Mouse (Mus musculus): ENCODE results near the gene Yif1b. TPM values are rescaled to one million over a fixed set of nuclear protein-coding genes. Genes with fewer than 3 reads are reported as not detected.

Yif1b gene
- polyA plus RNA-seq, 1 experiment = 45.5 TPM

Other genes with a start within 250 kb of the Yif1b start
- gene Ryr1, start 113.2 kb upstream of the Yif1b start, polyA plus RNA-seq (2012; rRNA removed) = 0.15 and 0.21 TPM in 2 replicates
- gene Rasgrp4, start 103.5 kb upstream of the Yif1b start, polyA plus RNA-seq (2012; rRNA removed) = 5.6 and 6.7 TPM in 2 replicates
- 40.5 and 52.7 TPM in 2 replicates for gene Fam98c, start 82.1 kb upstream of the Yif1b start, polyA plus RNA-seq (2012; rRNA removed)
- 0.69 and 1.1 TPM in 2 replicates for gene Ggn, start 68.1 kb upstream of the Yif1b start, polyA plus RNA-seq (2012; rRNA removed)
- 15.6 and 18.4 TPM in 2 replicates for gene Spred3, start 67.9 kb upstream of the Yif1b start, polyA plus RNA-seq (2012; rRNA removed)
- 171 and 187 TPM in 2 replicates for gene Psmd8, start 57.6 kb upstream of the Yif1b start, polyA plus RNA-seq (2012; rRNA removed)
- 4.9 and 6.7 TPM in 2 replicates for gene Catsperg1, start 24.3 kb upstream of the Yif1b start, polyA plus RNA-seq (2012; rRNA removed)
- 3.9 and 5.4 TPM in 2 replicates for gene Kcnk6, start 5.8 kb upstream of the Yif1b start, polyA plus RNA-seq (2012; rRNA removed)
- gene 2200002D01Rik, start 10.1 kb downstream of the Yif1b start, polyA plus RNA-seq (2012; rRNA removed) = 144 and 178 TPM in 2 replicates
- 485 and 505 TPM in 2 replicates for gene Spint2, start 43.6 kb downstream of the Yif1b start, polyA plus RNA-seq (2012; rRNA removed)
- 303 and 338 TPM in 2 replicates for gene Ppp1r14a, start 51.0 kb downstream of the Yif1b start, polyA plus RNA-seq (2012; rRNA removed)
- gene Dpf1, start 65.6 kb downstream of the Yif1b start, polyA plus RNA-seq (2012; rRNA removed) = 1.3 and 2.8 TPM in 2 replicates

All from urinary bladder, adult 2 months (tissue).